Mouse (Mus musculus): ENCODE results near the gene Utp3.

GRCm38 (mm10) chr5:88554086-88554886 lies at the start of gene Utp3:
- peak; percentile 62 for TF ChIP-seq CTCF (IDR thresholded peaks at IDR 0.05; ENCODE audit: insufficient read depth, low read length)
- peak; percentile 94 for TF ChIP-seq POLR2A (IDR thresholded peaks at IDR 0.05; ENCODE audit: borderline replicate concordance, extremely low read depth, low read depth, low read length)
